Mouse (Mus musculus) lung, postnatal 36 days (tissue): ENCODE measurements around the gene Ttc28.

Source experiments
- DNase-seq: peaks from one replicate; pipeline ENCODE4 v3.0.0; 2022; ENCODE audit warnings: mixed read lengths

The Ttc28 gene

GRCm38 (mm10) chr5:111054848-111055428 lies 175.3 kb downstream of the Ttc28 start:
- DNase-seq = no peak

GRCm38 (mm10) chr5:111055507-111055906 lies 175.9 kb downstream of the Ttc28 start:
- DNase-seq = no peak

GRCm38 (mm10) chr5:111057084-111057483 lies 177.5 kb downstream of the Ttc28 start:
- peak; percentile 57 for DNase-seq

- no peak for DNase-seq
These were observed 179.0 kb downstream of the Ttc28 start for GRCm38 (mm10) chr5:111058401-111059139.

GRCm38 (mm10) chr5:111059140-111059921 lies 179.7 kb downstream of the Ttc28 start:
- DNase-seq = no peak

GRCm38 (mm10) chr5:111060246-111060745 lies 180.7 kb downstream of the Ttc28 start:
- no peak for DNase-seq

- no peak for DNase-seq
These were observed 183.6 kb downstream of the Ttc28 start for GRCm38 (mm10) chr5:111063155-111063554.

- DNase-seq = no peak
These were observed 184.4 kb downstream of the Ttc28 start for GRCm38 (mm10) chr5:111063991-111064390.

GRCm38 (mm10) chr5:111065770-111066169 lies 186.2 kb downstream of the Ttc28 start:
- DNase-seq = no peak

- DNase-seq = peak; percentile 62
These were observed 189.9 kb downstream of the Ttc28 start for GRCm38 (mm10) chr5:111069503-111069902.

- DNase-seq = no peak
These were observed 190.3 kb downstream of the Ttc28 start for GRCm38 (mm10) chr5:111069931-111070330.

- DNase-seq = no peak
These were observed 190.8 kb downstream of the Ttc28 start for GRCm38 (mm10) chr5:111070361-111070760.

- no peak for DNase-seq
These were observed 193.7 kb downstream of the Ttc28 start for GRCm38 (mm10) chr5:111073316-111073736.

GRCm38 (mm10) chr5:111074050-111074449 lies 194.4 kb downstream of the Ttc28 start:
- no peak for DNase-seq

- no peak for DNase-seq
These were observed 196.2 kb downstream of the Ttc28 start for GRCm38 (mm10) chr5:111075841-111076240.

GRCm38 (mm10) chr5:111077261-111077660 lies 197.7 kb downstream of the Ttc28 start:
- no peak for DNase-seq

GRCm38 (mm10) chr5:111080601-111081000 lies 201.0 kb downstream of the Ttc28 start:
- no peak for DNase-seq

- no peak for DNase-seq
These were observed 206.2 kb downstream of the Ttc28 start for GRCm38 (mm10) chr5:111085849-111086248.

- DNase-seq = peak; percentile 24
These were observed 217.1 kb downstream of the Ttc28 start for GRCm38 (mm10) chr5:111096750-111097149.

GRCm38 (mm10) chr5:111097233-111098160 lies 217.9 kb downstream of the Ttc28 start:
- DNase-seq = no peak

GRCm38 (mm10) chr5:111098516-111099274 lies 219.1 kb downstream of the Ttc28 start:
- DNase-seq = peak; percentile 55

- DNase-seq = no peak
These were observed 221.0 kb downstream of the Ttc28 start for GRCm38 (mm10) chr5:111100585-111100984.
